Mouse (Mus musculus) kidney, embryonic 14.5 days (tissue): ENCODE measurements around the gene Krt80. TPM values are rescaled to one million over a fixed set of nuclear protein-coding genes. Genes with fewer than 3 reads are reported as not detected.

Experiments used
- ATAC-seq: fragments of 200-750 bp; cut with Nextera tagmentation; 2 replicates; pipeline ENCODE4 v1.8.0; 2017; ENCODE audit warnings: moderate number of reproducible peaks, mild to moderate bottlenecking, moderate TSS enrichment, moderate library complexity; ENCODE audit not compliant: low FRiP score, low TSS enrichment
- H3K27ac ChIP-seq: fragments of 300-500 bp; sonication (generic); 2 replicates; pipeline ENCODE4 v1.5.1; 2014; ENCODE audit warnings: low read depth, mild to moderate bottlenecking, low read length, moderate library complexity, mixed read lengths
- H3K27me3 ChIP-seq: fragments of 300-500 bp; sonication (generic); 2 replicates; pipeline ENCODE4 v1.6.1; 2014; ENCODE audit warnings: mild to moderate bottlenecking, low read length; ENCODE audit not compliant: control insufficient read depth, insufficient read depth
- H3K36me3 ChIP-seq: fragments of 300-500 bp; sonication (generic); 2 replicates; pipeline ENCODE4 v1.6.1; 2014; ENCODE audit warnings: low read length, mixed read lengths; ENCODE audit not compliant: control insufficient read depth, insufficient read depth
- H3K4me1 ChIP-seq: fragments of 300-500 bp; sonication (generic); 2 replicates; pipeline ENCODE4 v1.6.1; 2014; ENCODE audit warnings: low read length, mixed read lengths; ENCODE audit not compliant: control insufficient read depth, insufficient read depth
- H3K4me2 ChIP-seq: fragments of 300-500 bp; sonication (generic); replicated peaks from 2 replicates; pipeline ENCODE4 v1.6.1; 2014; ENCODE audit warnings: low read depth, mild to moderate bottlenecking, low read length
- H3K4me3 ChIP-seq: fragments of 300-500 bp; sonication (generic); 2 replicates; pipeline ENCODE4 v1.5.1; 2014; ENCODE audit warnings: mild to moderate bottlenecking, low read length
- H3K9ac ChIP-seq: fragments of 300-500 bp; sonication (generic); 2 replicates; pipeline ENCODE4 v1.6.1; 2014; ENCODE audit warnings: low read depth, mild to moderate bottlenecking, low read length, moderate library complexity
- H3K9me3 ChIP-seq: fragments of 300-500 bp; sonication (generic); 2 replicates; pipeline ENCODE4 v1.6.1; 2016; ENCODE audit warnings: low read length; ENCODE audit not compliant: control insufficient read depth
- WGBS: fragments of 180-500 bp; shearing (Covaris S2); extraction: QIAGEN DNeasy Blood & Tissue Kit; methylation state at CpG from one replicate; pipeline ENCODE4 v1.1.7; 2014; 5-methylcytosine and 5-hydroxymethylcytosine counted together
- polyA plus RNA-seq: library from polyadenylated mRNA; unstranded; fragments of >200 nt; fragmentation: Nextera tagmentation; extraction: Ambion mirVana; gene quantifications from 2 replicates; pipeline ENCODE4 v1.2.1, GENCODE M21; 2014

Krt80 gene
- polyA plus RNA-seq, 1 experiment from 2014 or later = 3.6 TPM

DNA sequence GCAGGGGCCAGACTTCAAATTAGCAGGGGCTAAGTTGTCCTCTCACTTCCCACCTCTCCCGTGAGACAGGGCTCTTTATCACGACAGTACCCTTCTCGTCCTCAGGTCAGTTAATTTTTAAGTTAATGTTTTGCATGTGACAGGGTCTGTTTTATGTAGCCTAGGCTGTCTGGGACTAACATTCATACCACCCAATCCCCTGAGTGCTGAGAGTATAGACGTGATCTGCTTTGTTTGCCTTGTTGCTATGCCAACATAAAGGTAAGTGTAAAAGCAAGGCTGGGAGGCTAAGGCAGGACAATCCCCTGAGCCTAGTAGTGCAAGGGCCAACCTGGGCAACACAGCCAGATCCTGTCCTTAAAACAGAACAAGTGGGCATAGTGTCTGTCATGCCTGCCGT is 60.5 kb downstream of the Krt80 start:
- H3K9ac ChIP-seq = no peak overlapping the region
- ATAC-seq = peak; percentile 24; the same call in 1 of the 2 replicates
- no peaks in the 10 kb centered on the region for H3K27me3 ChIP-seq
- H3K36me3 ChIP-seq = no peaks in the 10 kb centered on the region
- H3K4me2 ChIP-seq = no peak overlapping the region
- no peak overlapping the region for H3K27ac ChIP-seq
- WGBS = 40% methylated on average over 5 of the region's 5 CpGs
- no peak overlapping the region for H3K4me3 ChIP-seq
- no peaks in the 10 kb centered on the region; the same call in 1 of the 2 replicates for H3K4me1 ChIP-seq
- no peaks in the 10 kb centered on the region for H3K9me3 ChIP-seq

- no peak for ATAC-seq
- H3K27ac ChIP-seq = no peak overlapping the region
- 57% methylated on average over 13 of the region's 13 CpGs for WGBS
- no peaks in the 10 kb centered on the region for H3K27me3 ChIP-seq
- H3K4me2 ChIP-seq = no peak overlapping the region
- H3K9ac ChIP-seq = no peak overlapping the region
- no peaks in the 10 kb centered on the region for H3K9me3 ChIP-seq
- no peak overlapping the region for H3K4me3 ChIP-seq
- H3K4me1 ChIP-seq = no peaks in the 10 kb centered on the region; the same call in 1 of the 2 replicates
- no peaks in the 10 kb centered on the region for H3K36me3 ChIP-seq
These were observed 61.3 kb downstream of the Krt80 start for GRCm38 (mm10) chr15:101308440-101309348.

GRCm38 (mm10) chr15:101306459-101306858 is 63.5 kb downstream of the Krt80 start:
- ATAC-seq = no peak
- no peaks in the 10 kb centered on the region for H3K36me3 ChIP-seq
- no peak overlapping the region for H3K4me2 ChIP-seq
- 89% methylated on average over 4 of the region's 4 CpGs for WGBS
- no peak overlapping the region for H3K9ac ChIP-seq
- no peaks in the 10 kb centered on the region for H3K9me3 ChIP-seq
- no peaks in the 10 kb centered on the region; the same call in 1 of the 2 replicates for H3K4me1 ChIP-seq
- H3K4me3 ChIP-seq = no peak overlapping the region
- H3K27ac ChIP-seq = no peak overlapping the region
- H3K27me3 ChIP-seq = no peaks in the 10 kb centered on the region

GRCm38 (mm10) chr15:101303830-101304229 is 66.1 kb downstream of the Krt80 start:
- Histone ChIP-seq H3K9ac (no peak overlapping the region), H3K4me1 (0 out of 2 replicates have a peak, but pooled peaks cover 3% of the 10 kb centered on the region), H3K4me2 (no peak overlapping the region), H3K36me3 (no peaks in the 10 kb centered on the region), H3K9me3 (no peaks in the 10 kb centered on the region), H3K4me3 (no peak overlapping the region), H3K27ac (no peak overlapping the region), H3K27me3 (no peaks in the 10 kb centered on the region)
- WGBS = 67% methylated on average over 4 of the region's 4 CpGs
- no peak for ATAC-seq

DNA sequence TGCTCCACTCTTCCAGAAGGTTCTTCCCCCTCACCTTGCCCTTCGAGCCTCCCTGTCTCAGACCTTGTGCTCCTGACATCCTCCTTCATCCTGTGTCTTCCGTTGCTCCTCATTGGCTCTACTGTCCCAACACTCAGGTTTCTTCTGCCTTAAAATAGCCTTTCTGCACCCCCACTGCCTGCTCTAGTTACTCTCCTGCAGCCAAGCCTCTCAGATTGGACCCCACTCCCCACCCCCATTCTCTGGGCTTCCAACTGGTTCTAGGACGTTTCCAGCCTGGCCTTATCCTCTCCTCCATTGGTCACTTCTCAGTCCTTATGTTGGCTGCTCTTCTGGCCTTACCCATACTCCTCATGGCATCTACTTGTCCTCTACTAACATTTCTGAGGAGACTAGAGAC is 67.8 kb downstream of the Krt80 start:
- H3K4me2 ChIP-seq = no peak overlapping the region
- 81% methylated on average over 3 of the region's 3 CpGs for whole genome bisulfite sequencing
- peaks cover 7% of the 10 kb centered on the region; the same call in 1 of the 2 replicates for H3K4me1 ChIP-seq
- no peak overlapping the region for H3K27ac ChIP-seq
- H3K9ac ChIP-seq = no peak overlapping the region
- no peak for ATAC-seq
- no peak overlapping the region for H3K4me3 ChIP-seq
- no peaks in the 10 kb centered on the region for H3K36me3 ChIP-seq
- H3K9me3 ChIP-seq = no peaks in the 10 kb centered on the region
- no peaks in the 10 kb centered on the region for H3K27me3 ChIP-seq

DNA sequence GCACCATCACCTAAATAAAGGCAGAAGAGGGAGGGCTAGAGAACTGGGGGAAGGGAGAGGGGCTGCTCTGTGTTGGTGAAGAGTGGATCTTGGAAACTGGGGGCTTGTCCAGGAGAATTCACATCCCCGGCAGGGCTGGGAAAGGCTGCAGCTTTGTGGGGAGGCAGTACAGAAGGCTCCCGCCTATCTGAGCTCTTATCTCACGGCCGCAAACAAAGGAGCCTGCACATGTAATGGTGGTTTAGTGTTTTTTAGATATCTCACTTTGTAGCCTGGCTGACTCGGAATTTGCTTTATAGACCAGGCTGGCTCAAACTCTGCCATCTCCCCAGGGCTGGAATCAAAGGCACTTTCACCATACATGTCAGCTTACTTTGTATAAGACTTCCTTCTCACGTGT is 69.8 kb downstream of the Krt80 start:
- Histone ChIP-seq H3K4me1 (peaks cover 9% of the 10 kb centered on the region), H3K4me2 (no peak overlapping the region), H3K9ac (no peak overlapping the region), H3K27me3 (no peaks in the 10 kb centered on the region), H3K36me3 (0 out of 2 replicates have a peak, but pooled peaks cover 2% of the 10 kb centered on the region), H3K9me3 (no peaks in the 10 kb centered on the region), H3K4me3 (no peak overlapping the region), H3K27ac (no peak overlapping the region)
- no peak for ATAC-seq
- 74% methylated on average over 6 of the region's 6 CpGs for WGBS

GRCm38 (mm10) chr15:101299480-101299960 is 70.4 kb downstream of the Krt80 start:
- H3K4me3 ChIP-seq = no peak overlapping the region
- no peak overlapping the region for H3K4me2 ChIP-seq
- peaks cover 9% of the 10 kb centered on the region for H3K4me1 ChIP-seq
- H3K36me3 ChIP-seq = 0 out of 2 replicates have a peak, but pooled peaks cover 2% of the 10 kb centered on the region
- no peak overlapping the region for H3K27ac ChIP-seq
- 80% methylated on average over 14 of the region's 14 CpGs for WGBS
- H3K27me3 ChIP-seq = no peaks in the 10 kb centered on the region
- H3K9ac ChIP-seq = no peak overlapping the region
- ATAC-seq = no peak
- H3K9me3 ChIP-seq = no peaks in the 10 kb centered on the region

DNA sequence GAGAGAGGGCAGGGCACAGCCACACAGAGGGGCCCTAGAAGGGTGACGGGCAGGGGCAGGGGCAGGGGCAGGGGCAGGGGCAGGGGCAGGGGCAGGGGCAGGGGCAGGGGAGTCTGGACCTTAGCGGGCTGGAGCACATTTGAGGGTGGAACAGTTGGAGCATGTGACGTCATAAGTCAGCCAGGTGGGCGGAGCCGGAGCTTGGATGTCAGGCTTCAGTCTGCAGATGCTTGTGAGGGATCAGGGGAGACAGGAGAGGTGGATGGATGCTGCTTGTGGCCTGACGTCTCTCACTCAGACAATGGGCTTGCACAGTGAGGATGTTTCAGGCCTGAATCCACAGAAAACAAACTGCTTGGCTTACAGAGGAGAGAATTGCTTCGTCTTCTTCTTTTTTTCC is 71.4 kb downstream of the Krt80 start:
- ATAC-seq = no peak
- 0 out of 2 replicates have a peak, but pooled peaks cover 2% of the 10 kb centered on the region for H3K36me3 ChIP-seq
- H3K27ac ChIP-seq = no peak overlapping the region
- H3K4me3 ChIP-seq = no peak overlapping the region
- H3K27me3 ChIP-seq = no peaks in the 10 kb centered on the region
- no peak overlapping the region for H3K4me2 ChIP-seq
- H3K9me3 ChIP-seq = no peaks in the 10 kb centered on the region
- no peak overlapping the region for H3K9ac ChIP-seq
- WGBS = 19% methylated on average over 7 of the region's 7 CpGs
- H3K4me1 ChIP-seq = peaks cover 17% of the 10 kb centered on the region

DNA sequence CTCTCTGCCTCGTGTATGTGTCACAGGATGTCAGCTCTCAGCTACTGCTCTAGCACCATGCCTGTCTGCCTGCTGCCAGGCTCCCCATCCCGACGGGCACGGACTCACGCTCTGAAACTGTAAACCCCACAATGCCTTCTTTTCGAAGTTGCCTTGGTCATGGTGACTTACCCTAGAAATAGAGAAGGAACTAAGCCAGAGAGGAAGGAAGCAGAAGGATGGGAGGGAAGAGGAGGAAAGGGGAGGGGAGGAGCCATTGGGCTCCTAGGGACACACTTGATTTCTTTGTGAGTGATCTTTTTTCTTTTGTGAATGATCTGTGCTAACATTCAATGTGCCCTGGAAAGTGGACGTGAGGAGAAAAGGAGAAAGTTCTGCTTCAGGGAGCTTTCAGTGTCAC is 72.0 kb downstream of the Krt80 start:
- H3K9ac ChIP-seq = no peak overlapping the region
- no peak overlapping the region for H3K4me2 ChIP-seq

More for the DNA sequence above, 72.0 kb downstream of the Krt80 start:
- H3K4me1 ChIP-seq = peaks cover 22% of the 10 kb centered on the region
- 0 out of 2 replicates have a peak, but pooled peaks cover 2% of the 10 kb centered on the region for H3K36me3 ChIP-seq
- no peaks in the 10 kb centered on the region for H3K9me3 ChIP-seq
- 32% methylated on average over 7 of the region's 7 CpGs for WGBS
- no peaks in the 10 kb centered on the region for H3K27me3 ChIP-seq
- no peak overlapping the region for H3K27ac ChIP-seq
- no peak for ATAC-seq
- no peak overlapping the region for H3K4me3 ChIP-seq
